Mouse (Mus musculus): ENCODE data around the gene Smlr1.

DNA sequence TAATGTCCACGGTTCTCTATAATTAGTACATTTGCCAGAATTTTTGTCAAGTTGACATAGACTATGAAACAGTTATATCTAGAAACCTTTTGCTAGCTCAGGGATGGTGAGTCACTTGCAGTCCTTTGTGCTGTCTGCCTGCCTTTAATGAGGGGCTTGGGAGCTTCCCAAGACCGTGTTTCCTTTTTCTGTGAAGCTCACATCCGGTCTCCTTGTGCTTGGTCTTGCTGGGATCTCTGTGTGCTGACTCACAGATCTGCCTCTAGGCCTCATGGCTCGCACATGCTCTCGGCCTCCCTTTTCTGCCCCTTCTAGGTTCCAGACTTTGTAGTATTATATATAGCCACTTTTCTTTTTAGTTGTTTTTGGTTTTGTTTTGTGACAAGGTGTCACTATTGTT is 15.6 kb downstream of the Smlr1 start:
- no peak for TF ChIP-seq ZNF384 (IDR thresholded peaks at IDR 0.05; ENCODE audit: low read depth, low read length)
- TF ChIP-seq CHD2 (IDR thresholded peaks at IDR 0.05; ENCODE audit: low read depth, low read length), result no peak
- no peak for TF ChIP-seq HCFC1 (IDR thresholded peaks at IDR 0.05; ENCODE audit: borderline replicate concordance, insufficient read depth, low read length)
- no peak for TF ChIP-seq ZC3H11A (IDR thresholded peaks at IDR 0.05; ENCODE audit: borderline replicate concordance, low read depth, low read length)

Measured in ES-E14 (cell line).